Mouse (Mus musculus) heart, postnatal 10 days (tissue): ENCODE data around the gene Msmb. TPM values are rescaled to one million over a fixed set of nuclear protein-coding genes. Genes with fewer than 3 reads are reported as not detected.

Source experiments
- DNase-seq, 2 experiments: peaks; one replicate each; pipeline ENCODE4 v3.0.0; 2021
- intact Hi-C: fragments of 180-260 bp; cut with DNase I; formaldehyde crosslinking; loops from one replicate; pipeline ENCODE4 v1.15.1; 2025
- total RNA-seq, 2 experiments: library from RNA; stranded (reverse); gene quantifications; 2 replicates each; pipeline ENCODE4 v1.2.3; 2021

Msmb gene
- total RNA-seq, 2 experiments from 2014 or later = not detected

GRCm38 (mm10) chr14:32145401-32145800 is 3.6 kb downstream of the Msmb start:
- intact Hi-C loops = no loop called here
- DNase-seq = no peak

DNA sequence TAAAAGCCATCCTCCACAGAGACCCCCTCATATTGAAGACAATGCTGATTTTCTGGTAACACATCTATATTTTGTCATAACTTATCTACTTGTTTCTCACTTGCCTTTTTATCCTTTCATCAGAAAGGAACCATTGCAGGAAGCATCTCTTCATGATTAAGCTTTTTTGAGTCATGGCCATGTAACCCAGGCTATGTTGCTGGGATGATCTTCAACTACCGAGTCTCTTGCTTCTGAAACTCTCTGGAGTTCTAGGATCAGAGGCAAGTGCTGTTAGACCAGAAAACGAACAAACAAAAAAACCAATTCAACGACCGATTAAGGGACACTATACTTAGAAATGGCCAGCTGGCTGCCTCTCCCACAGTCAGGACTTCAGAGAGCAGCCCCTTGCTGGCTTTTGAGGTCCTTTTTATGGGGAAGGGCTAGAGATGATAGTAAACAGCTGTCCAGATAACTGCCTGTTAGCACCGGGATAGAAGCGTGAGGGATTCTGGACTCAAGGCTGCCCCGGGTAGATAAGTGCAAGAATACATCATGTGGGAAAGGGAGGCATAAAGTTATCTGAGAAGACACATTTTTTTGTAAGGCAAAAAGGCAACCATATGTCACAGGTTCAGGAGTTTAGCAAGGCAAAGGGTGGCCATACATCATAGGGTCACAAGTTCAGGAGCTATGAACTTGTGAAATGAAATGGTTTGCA is 4.1 kb downstream of the Msmb start:
- intact Hi-C loops = no loop called here
- no peak for DNase-seq

DNA sequence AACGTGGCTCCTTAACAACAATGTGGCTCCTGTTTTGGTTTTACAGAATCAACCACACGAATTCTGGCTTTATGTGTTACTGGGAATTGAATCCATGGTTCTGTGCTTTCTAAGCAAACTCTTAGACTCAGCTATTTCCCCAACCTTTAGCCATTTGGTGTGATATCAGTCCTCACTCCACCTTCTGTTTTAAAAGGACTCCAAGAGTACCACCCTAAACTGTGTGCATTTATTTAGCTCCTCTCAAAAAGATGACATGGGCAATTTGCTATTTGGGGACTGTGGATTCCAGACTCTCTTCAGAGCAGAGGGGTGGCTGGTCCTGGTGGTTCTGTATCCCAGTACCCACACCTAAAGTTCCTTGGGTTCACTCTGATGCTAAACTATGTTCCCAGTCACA is 4.8 kb downstream of the Msmb start:
- intact Hi-C loops = no loop called here
- DNase-seq = no peak

DNA sequence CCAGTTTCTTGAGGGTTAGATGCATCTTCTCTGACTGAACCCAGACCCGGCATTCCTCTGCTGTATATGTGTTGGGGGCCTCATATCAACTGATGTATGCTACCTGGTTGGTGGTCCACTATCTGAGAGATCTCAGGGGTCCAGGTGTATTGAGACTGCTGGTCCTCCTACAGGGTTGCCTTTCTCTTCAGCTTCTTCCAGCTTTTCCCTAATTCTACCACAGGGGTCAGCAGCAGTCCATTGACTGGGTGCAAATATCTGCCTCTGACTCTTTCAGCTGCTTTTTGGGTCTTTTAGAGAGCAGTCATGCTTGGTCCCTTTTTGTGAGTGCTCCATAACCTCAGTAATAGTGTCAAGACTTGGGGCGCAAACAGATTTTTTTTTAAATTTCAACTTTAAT is 9.0 kb downstream of the Msmb start:
- DNase-seq = no peak
- intact Hi-C loops = no loop called here

DNA sequence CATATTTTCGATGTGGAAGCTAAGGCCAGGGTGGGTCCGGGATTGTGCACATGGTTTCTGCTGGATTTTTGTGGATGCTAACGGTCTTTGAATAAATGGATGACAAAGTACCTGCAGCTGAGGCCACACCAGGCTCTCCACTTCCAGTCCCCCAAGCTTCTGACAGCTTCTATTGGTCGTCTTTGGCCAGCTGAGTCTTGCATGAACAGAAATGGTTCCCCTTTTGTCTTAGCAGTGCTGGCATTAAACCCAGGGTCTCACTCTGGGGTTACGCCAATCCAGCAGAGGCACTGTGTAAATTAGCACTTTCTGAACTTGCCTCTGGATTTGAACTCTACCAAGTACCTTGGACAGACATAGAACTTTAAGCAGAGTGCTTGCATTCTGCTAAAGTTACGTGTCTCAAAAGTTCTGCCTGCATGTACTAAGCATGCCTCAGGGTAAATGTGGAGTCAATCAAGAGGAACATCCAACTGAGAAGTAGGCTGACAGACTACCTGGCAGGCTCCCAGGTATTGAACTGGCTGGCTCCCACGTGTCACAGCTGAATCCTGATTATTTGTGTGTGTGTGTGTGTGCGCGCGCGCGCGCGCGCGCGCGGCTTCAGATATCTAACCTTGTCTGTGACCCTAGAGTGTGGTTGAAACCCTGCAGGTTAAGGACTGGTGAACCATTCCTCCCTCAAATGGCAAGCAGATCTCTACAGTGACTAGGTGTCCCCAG is 10.6 kb downstream of the Msmb start:
- DNase-seq = no peak
- intact Hi-C loops = no loop called here

GRCm38 (mm10) chr14:32153156-32153555 is 11.3 kb downstream of the Msmb start:
- intact Hi-C loops = no loop called here
- DNase-seq = no peak

DNA sequence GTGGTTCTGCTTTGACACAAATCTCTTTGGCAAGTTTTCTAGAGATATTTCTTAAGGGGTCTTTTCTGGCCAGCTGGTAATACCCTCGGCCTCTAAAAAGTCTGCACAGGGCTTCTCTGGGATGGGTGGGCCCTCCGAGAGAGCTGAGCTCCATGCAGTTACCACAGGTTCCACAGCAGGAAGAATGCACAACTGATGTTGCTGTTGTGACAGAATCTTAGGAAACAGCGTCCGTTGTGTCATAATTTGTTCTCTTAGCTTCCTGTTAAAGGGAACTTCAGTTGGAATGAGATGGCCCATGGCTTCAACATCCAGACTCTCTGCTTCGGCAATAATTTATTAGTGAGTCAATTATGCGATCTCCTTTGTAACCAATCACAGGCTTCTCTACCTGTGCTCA is 12.9 kb downstream of the Msmb start:
- DNase-seq = no peak
- intact Hi-C loops = no loop called here

- DNase-seq = peak in 1 of 2 experiments; percentile 9
- intact Hi-C loops = no loop called here
Measured at GRCm38 (mm10) chr14:32159150-32159670, 17.4 kb downstream of the Msmb start.

- intact Hi-C loops = no loop called here
- peak; percentile 99 to 100 for DNase-seq
Measured at GRCm38 (mm10) chr14:32159690-32160246, 17.9 kb downstream of the Msmb start, which contains the start of gene Ncoa4. Ncoa4 (plus strand) TSS chr14:32159865.

- no peak for DNase-seq
- intact Hi-C loops = no loop called here
Measured at GRCm38 (mm10) chr14:32160563-32160962, 18.7 kb downstream of the Msmb start.

GRCm38 (mm10) chr14:32161090-32161885 is 19.5 kb downstream of the Msmb start:
- DNase-seq = no peak
- intact Hi-C loops = no loop called here

- DNase-seq = no peak
- intact Hi-C loops = no loop called here
Measured at GRCm38 (mm10) chr14:32162231-32162630, 20.4 kb downstream of the Msmb start.

- no peak for DNase-seq
- intact Hi-C loops = no loop called here
Measured at GRCm38 (mm10) chr14:32163203-32163888, 21.5 kb downstream of the Msmb start.

DNA sequence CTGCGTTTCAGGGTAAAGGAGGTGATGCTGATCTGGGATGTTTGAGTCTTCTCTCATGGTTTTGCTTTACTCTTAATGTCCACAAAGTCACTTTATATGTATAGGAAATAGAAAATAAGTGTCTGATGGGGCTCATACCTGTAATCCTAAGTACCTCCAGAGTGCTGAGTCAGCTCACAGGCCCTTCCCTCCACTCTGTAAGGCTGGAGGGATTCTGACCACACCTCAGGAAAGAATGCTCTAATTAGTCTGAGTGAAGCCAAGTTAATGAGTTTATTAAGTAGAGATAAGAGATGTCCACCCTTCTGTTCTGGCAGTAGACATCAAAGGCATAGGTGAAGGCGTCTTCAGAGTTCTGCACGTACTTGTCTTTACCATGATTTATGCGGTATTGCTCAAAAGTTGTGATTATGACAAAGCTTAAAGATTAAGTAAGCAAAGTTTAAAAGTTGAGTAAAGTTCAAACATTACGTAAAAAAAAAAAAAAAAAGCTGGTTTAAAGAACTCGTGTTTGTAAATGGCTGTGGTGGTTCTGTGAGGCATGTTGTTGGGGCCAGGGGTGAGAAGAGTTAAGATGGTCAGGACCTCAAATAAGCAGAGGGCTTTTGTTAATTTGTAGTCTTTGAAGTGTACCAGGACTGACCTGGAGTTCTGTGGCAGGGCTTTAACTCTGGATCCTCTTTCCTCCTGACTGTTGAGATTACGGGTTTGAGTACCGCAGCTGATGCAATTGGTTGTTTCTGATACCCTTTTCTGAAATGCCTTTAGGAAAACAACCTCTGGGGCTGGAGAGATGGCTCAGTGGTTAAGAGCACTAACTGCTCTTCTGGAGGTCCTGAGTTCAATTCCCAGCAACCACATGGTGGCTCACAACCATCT is 22.6 kb downstream of the Msmb start:
- DNase-seq = no peak
- intact Hi-C loops = no loop called here

- peak; percentile 69 to 77 for DNase-seq
- intact Hi-C loops = no loop called here
Measured at GRCm38 (mm10) chr14:32165278-32166061, 23.6 kb downstream of the Msmb start.

- no peak for DNase-seq
- intact Hi-C loops = no loop called here
Measured at GRCm38 (mm10) chr14:32166062-32166441, 24.2 kb downstream of the Msmb start.

DNA sequence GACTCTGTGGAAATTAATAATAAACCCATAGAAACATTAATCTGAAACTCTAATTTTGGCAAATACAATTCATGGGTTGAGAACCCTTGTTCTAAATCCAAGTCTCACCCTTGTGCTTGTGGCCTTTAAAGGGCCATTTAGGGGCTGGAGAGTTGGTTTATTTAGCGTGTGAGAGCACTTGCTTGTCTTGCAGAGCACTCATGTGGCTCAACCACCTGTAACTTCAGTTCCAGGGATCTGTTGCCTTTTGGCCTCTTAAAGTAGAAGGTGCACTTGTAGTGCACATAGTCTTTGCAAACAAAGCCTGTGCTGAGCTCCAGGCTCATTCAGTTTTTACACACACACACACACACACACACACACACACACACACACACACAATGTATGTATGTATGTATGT is 25.0 kb downstream of the Msmb start:
- intact Hi-C loops = no loop called here
- DNase-seq = no peak

DNA sequence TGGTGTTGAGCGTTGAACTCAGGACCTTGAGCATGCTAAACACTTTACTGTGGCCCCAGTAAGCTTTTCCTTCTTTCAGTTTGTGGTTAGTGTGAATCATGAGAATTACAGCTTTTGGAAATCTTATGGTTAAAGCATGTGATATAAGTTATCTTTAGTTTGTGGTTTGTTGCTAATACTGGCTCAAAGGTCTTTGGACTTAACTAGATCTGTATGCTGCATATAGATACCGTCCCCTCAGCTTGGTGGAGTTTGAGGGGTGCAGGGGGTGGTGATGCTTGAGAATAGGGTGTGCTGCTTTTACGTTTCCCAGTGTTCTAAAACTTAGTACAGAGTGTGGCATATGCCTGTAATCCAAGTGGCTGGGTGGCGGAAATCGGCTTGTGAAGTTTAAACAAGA is 25.5 kb downstream of the Msmb start:
- intact Hi-C loops = no loop called here
- no peak for DNase-seq
